Mouse (Mus musculus) forebrain, embryonic 15.5 days (tissue): ENCODE measurements around the gene Ankrd11. TPM values are rescaled to one million over a fixed set of nuclear protein-coding genes. Genes with fewer than 3 reads are reported as not detected.

Source experiments
- ATAC-seq: fragments of 200-750 bp; cut with Nextera tagmentation; replicated peaks from 2 replicates; pipeline ENCODE4 v1.8.0; 2017; ENCODE audit warnings: mild to moderate bottlenecking, moderate TSS enrichment, moderate library complexity
- H3K27ac ChIP-seq: fragments of 300-500 bp; sonication (generic); replicated peaks from 2 replicates; pipeline ENCODE4 v1.5.1; 2015; ENCODE audit warnings: mild to moderate bottlenecking, inconsistent platforms
- H3K27me3 ChIP-seq: fragments of 300-500 bp; sonication (generic); 2 replicates; pipeline ENCODE4 v1.6.1; 2015; ENCODE audit warnings: inconsistent platforms
- H3K36me3 ChIP-seq: fragments of 300-500 bp; sonication (generic); 2 replicates; pipeline ENCODE4 v1.6.1; 2015; ENCODE audit warnings: mild to moderate bottlenecking, inconsistent platforms
- H3K4me1 ChIP-seq: fragments of 300-500 bp; sonication (generic); 2 replicates; pipeline ENCODE4 v1.6.1; 2015; ENCODE audit warnings: inconsistent platforms
- H3K4me2 ChIP-seq: fragments of 300-500 bp; sonication (generic); replicated peaks from 2 replicates; pipeline ENCODE4 v1.6.1; 2015; ENCODE audit warnings: mild to moderate bottlenecking, inconsistent platforms
- H3K4me3 ChIP-seq: fragments of 300-500 bp; sonication (generic); 2 replicates; pipeline ENCODE4 v1.5.1; 2015; ENCODE audit warnings: mild to moderate bottlenecking, inconsistent platforms
- H3K9ac ChIP-seq: fragments of 300-500 bp; sonication (generic); replicated peaks from 2 replicates; pipeline ENCODE4 v1.6.1; 2015; ENCODE audit warnings: mild to moderate bottlenecking, inconsistent platforms
- H3K9me3 ChIP-seq: fragments of 300-500 bp; sonication (generic); 2 replicates; pipeline ENCODE4 v1.6.1; 2016; ENCODE audit warnings: inconsistent platforms
- WGBS: fragments of 180-500 bp; shearing (Covaris S2); methylation state at CpG from one replicate; pipeline ENCODE4 v1.1.7; 2015; ENCODE audit warnings: mixed read lengths; 5-methylcytosine and 5-hydroxymethylcytosine counted together
- polyA plus RNA-seq: library from polyadenylated mRNA; unstranded; fragments of >200 nt; fragmentation: Nextera tagmentation; extraction: Ambion mirVana; gene quantifications from 2 replicates; pipeline ENCODE4 v1.2.1, GENCODE M21; 2015

The Ankrd11 gene
- polyA plus RNA-seq, 1 experiment from 2014 or later: 53.3 TPM

GRCm38 (mm10) chr8:122993740-122994139 lies 48.3 kb downstream of the Ankrd11 start:
- Histone ChIP-seq H3K4me3 (no peak overlapping the region), H3K27me3 (no peaks in the 10 kb centered on the region), H3K4me2 (no peak overlapping the region), H3K36me3 (no peaks in the 10 kb centered on the region), H3K9me3 (no peaks in the 10 kb centered on the region), H3K27ac (no peak overlapping the region), H3K4me1 (peaks cover 17% of the 10 kb centered on the region), H3K9ac (no peak overlapping the region)
- WGBS: 75% methylated on average over 5 of the region's 5 CpGs
- no peak for ATAC-seq

DNA sequence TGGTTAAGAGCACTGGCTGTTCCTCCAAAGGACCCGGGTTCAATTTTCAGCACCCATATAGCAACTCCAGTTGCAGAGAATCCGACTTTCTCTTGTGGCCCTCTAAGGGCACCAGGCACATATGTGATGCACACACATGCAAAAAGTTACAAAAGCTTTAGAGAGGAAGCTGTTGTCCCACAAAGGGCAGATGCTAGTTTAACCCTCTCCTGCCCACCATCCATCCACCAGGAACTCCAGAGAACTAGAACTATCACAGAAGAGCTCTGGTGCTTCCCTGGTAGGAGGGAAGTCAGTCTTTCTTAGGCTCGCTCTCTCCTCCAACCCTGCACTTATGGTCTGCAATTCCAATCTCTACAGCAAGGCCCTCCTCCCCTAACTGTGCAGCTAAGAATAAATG lies 49.0 kb downstream of the Ankrd11 start:
- no peaks in the 10 kb centered on the region for H3K36me3 ChIP-seq
- H3K4me1 ChIP-seq: peaks cover 12% of the 10 kb centered on the region
- 93% methylated on average over 3 of the region's 3 CpGs for WGBS
- no peaks in the 10 kb centered on the region for H3K9me3 ChIP-seq
- no peak overlapping the region for H3K9ac ChIP-seq
- H3K4me3 ChIP-seq: no peak overlapping the region
- ATAC-seq: no peak
- no peaks in the 10 kb centered on the region for H3K27me3 ChIP-seq
- H3K4me2 ChIP-seq: no peak overlapping the region
- H3K27ac ChIP-seq: no peak overlapping the region

GRCm38 (mm10) chr8:122992296-122992695 lies 49.8 kb downstream of the Ankrd11 start:
- no peak overlapping the region for H3K27ac ChIP-seq
- ATAC-seq: no peak
- H3K36me3 ChIP-seq: no peaks in the 10 kb centered on the region
- no peaks in the 10 kb centered on the region for H3K27me3 ChIP-seq
- H3K4me1 ChIP-seq: peaks cover 14% of the 10 kb centered on the region
- WGBS: 53% methylated on average over 2 of the region's 2 CpGs
- H3K9ac ChIP-seq: no peak overlapping the region
- no peak overlapping the region for H3K4me2 ChIP-seq
- H3K4me3 ChIP-seq: no peak overlapping the region
- no peaks in the 10 kb centered on the region for H3K9me3 ChIP-seq

DNA sequence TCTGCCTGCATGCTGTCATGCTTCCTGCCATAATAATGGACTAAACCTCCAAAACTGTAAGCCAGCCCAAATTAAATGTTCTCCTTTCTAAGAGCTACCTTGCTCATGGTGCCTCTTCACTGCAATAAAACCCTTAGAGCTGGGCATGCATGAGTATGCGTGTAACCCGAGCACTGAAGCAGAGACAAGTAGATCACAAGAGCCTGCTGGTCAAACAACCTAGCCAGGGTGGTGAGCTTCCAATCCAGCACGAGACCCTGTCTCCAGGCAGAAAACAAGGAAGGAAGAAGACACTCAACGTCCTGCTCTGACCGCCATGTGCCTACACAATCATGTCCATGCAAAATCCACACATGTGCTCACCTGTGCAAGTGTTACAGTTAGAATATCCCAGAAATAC lies 50.7 kb downstream of the Ankrd11 start:
- no peaks in the 10 kb centered on the region for H3K9me3 ChIP-seq
- H3K4me3 ChIP-seq: no peak overlapping the region
- H3K27ac ChIP-seq: no peak overlapping the region
- 93% methylated on average over 5 of the region's 5 CpGs for WGBS
- H3K4me2 ChIP-seq: no peak overlapping the region
- H3K9ac ChIP-seq: no peak overlapping the region
- ATAC-seq: no peak
- H3K36me3 ChIP-seq: no peaks in the 10 kb centered on the region
- H3K27me3 ChIP-seq: no peaks in the 10 kb centered on the region
- peaks cover 16% of the 10 kb centered on the region for H3K4me1 ChIP-seq

GRCm38 (mm10) chr8:122989976-122990375 lies 52.1 kb downstream of the Ankrd11 start:
- Histone ChIP-seq H3K4me2 (no peak overlapping the region), H3K4me1 (peaks cover 16% of the 10 kb centered on the region), H3K36me3 (no peaks in the 10 kb centered on the region), H3K4me3 (no peak overlapping the region), H3K9me3 (no peaks in the 10 kb centered on the region), H3K27me3 (no peaks in the 10 kb centered on the region), H3K9ac (no peak overlapping the region), H3K27ac (no peak overlapping the region)
- 93% methylated on average over 2 of the region's 2 CpGs for WGBS
- no peak for ATAC-seq

- H3K4me2 ChIP-seq: no peak overlapping the region
- no peak for ATAC-seq
- WGBS: 92% methylated on average over 3 of the region's 3 CpGs
- no peak overlapping the region for H3K27ac ChIP-seq
- peaks cover 14% of the 10 kb centered on the region for H3K4me1 ChIP-seq
- H3K36me3 ChIP-seq: no peaks in the 10 kb centered on the region
- H3K9me3 ChIP-seq: no peaks in the 10 kb centered on the region
- H3K9ac ChIP-seq: no peak overlapping the region
- H3K4me3 ChIP-seq: no peak overlapping the region
- H3K27me3 ChIP-seq: no peaks in the 10 kb centered on the region
Observed at GRCm38 (mm10) chr8:122988955-122989354, 53.1 kb downstream of the Ankrd11 start.

- WGBS: 66% methylated on average over 2 of the region's 2 CpGs
- H3K27me3 ChIP-seq: no peaks in the 10 kb centered on the region
- no peak overlapping the region for H3K9ac ChIP-seq
- no peak overlapping the region for H3K4me3 ChIP-seq
- H3K4me2 ChIP-seq: no peak overlapping the region
- ATAC-seq: no peak
- H3K27ac ChIP-seq: no peak overlapping the region
- H3K36me3 ChIP-seq: no peaks in the 10 kb centered on the region
- H3K4me1 ChIP-seq: peaks cover 8% of the 10 kb centered on the region
- H3K9me3 ChIP-seq: no peaks in the 10 kb centered on the region
Observed at GRCm38 (mm10) chr8:122987255-122987654, 54.8 kb downstream of the Ankrd11 start.

DNA sequence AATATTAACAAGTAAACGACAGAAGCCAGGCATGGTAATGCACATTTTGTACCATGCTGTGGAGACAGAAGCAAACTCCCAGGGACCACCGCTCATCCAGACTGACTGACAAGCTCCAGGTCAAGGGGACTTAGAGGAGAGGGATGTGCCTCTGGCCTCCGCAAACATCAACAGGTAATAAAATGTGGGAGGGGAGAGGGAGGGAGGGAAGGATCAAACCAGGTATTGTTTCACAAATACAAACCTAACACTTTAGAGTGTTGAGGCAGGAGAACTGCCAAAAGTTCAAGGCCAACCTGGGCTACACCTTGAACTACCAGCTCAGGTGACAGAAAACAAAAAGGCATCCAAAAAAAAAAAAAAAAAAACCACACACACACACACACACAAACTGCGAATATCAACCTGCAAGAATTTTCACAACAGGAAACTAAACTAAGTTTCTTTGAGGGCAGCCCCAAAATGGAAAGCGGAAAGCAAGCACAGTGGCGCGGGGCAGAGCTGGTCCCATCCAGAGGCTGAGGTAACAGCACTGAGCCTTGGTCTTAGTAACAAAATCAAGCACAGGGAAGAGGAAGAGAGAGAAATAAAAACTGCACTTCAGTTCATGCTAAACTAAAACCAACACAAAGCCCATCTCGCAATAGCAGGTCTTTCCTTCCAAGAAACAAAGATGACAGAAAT lies 55.4 kb downstream of the Ankrd11 start:
- no peak overlapping the region for H3K9ac ChIP-seq
- WGBS: 93% methylated on average over 8 of the region's 8 CpGs
- no peak overlapping the region for H3K4me2 ChIP-seq
- H3K9me3 ChIP-seq: no peaks in the 10 kb centered on the region
- no peak overlapping the region for H3K4me3 ChIP-seq
- H3K4me1 ChIP-seq: peaks cover 9% of the 10 kb centered on the region
- H3K27ac ChIP-seq: no peak overlapping the region
- no peaks in the 10 kb centered on the region for H3K27me3 ChIP-seq
- no peaks in the 10 kb centered on the region for H3K36me3 ChIP-seq
- ATAC-seq: no peak

- H3K27ac ChIP-seq: no peak overlapping the region
- H3K27me3 ChIP-seq: no peaks in the 10 kb centered on the region
- no peak overlapping the region for H3K4me3 ChIP-seq
- H3K9me3 ChIP-seq: no peaks in the 10 kb centered on the region
- no peak overlapping the region for H3K4me2 ChIP-seq
- WGBS: 88% methylated on average over 3 of the region's 3 CpGs
- ATAC-seq: no peak
- H3K36me3 ChIP-seq: no peaks in the 10 kb centered on the region
- peaks cover 20% of the 10 kb centered on the region for H3K4me1 ChIP-seq
- H3K9ac ChIP-seq: no peak overlapping the region
Observed at GRCm38 (mm10) chr8:122984175-122984574, 57.9 kb downstream of the Ankrd11 start.

DNA sequence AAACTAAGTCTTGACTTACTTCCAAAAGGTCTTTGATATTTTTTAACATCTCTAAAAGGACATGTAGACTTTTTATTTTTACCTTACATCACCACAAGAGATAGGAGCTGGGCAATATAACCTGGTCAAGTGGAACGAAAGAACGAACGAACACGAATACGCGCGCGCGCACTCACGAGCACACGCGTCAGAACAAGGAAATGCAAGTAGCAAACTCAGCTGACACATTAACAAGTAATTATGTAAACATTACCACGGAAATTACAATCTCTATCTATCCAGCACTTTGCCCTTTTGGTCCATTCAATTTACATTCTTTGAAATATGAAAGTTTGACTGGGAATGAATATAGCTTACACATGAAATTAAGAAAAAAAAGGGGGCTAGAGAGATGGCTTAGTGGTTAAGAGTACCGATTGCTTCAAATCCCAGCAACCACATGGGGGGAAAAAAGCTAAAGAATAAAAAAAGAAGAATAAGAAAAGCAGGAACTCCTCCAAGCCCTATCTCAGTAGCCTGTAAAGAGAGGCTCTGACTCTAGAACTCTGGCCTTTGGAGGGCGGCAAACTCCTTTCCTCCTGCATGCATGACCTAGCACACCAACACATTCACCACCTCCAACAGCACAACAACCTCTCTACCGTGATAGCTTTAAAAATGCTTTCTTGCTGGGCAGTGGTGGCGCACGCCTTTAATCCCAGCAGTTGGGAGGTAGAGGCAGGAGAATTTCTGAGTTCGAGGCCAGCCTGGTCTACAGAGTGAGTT lies 58.7 kb downstream of the Ankrd11 start:
- ATAC-seq: no peak

GRCm38 (mm10) chr8:122981646-122982045 lies 60.4 kb downstream of the Ankrd11 start:
- WGBS: 87% methylated on average over 5 of the region's 5 CpGs

More for the DNA sequence above, 58.7 kb downstream of the Ankrd11 start:
- Histone ChIP-seq H3K36me3 (no peaks in the 10 kb centered on the region), H3K27ac (no peak overlapping the region), H3K4me3 (no peak overlapping the region), H3K9me3 (no peaks in the 10 kb centered on the region), H3K9ac (no peak overlapping the region), H3K4me2 (no peak overlapping the region), H3K4me1 (peaks cover 17% of the 10 kb centered on the region), H3K27me3 (no peaks in the 10 kb centered on the region)
- WGBS: 89% methylated on average over 19 of the region's 19 CpGs

GRCm38 (mm10) chr8:122979865-122980509 lies 62.1 kb downstream of the Ankrd11 start:
- Histone ChIP-seq H3K9ac (no peak overlapping the region), H3K36me3 (no peaks in the 10 kb centered on the region), H3K27me3 (no peaks in the 10 kb centered on the region), H3K4me1 (peaks cover 11% of the 10 kb centered on the region; the same call in 1 of the 2 replicates), H3K27ac (no peak overlapping the region), H3K9me3 (no peaks in the 10 kb centered on the region), H3K4me2 (no peak overlapping the region), H3K4me3 (no peak overlapping the region)
- ATAC-seq: no peak
- 70% methylated on average over 10 of the region's 10 CpGs for WGBS

More at GRCm38 (mm10) chr8:122981646-122982045, 60.4 kb downstream of the Ankrd11 start:
- no peak overlapping the region for H3K4me2 ChIP-seq
- H3K4me3 ChIP-seq: no peak overlapping the region
- H3K9ac ChIP-seq: no peak overlapping the region
- H3K27ac ChIP-seq: no peak overlapping the region
- no peaks in the 10 kb centered on the region for H3K27me3 ChIP-seq
- peaks cover 11% of the 10 kb centered on the region; the same call in 1 of the 2 replicates for H3K4me1 ChIP-seq
- no peaks in the 10 kb centered on the region for H3K9me3 ChIP-seq
- no peaks in the 10 kb centered on the region for H3K36me3 ChIP-seq
- ATAC-seq: no peak
